Mouse (Mus musculus) testis, adult 10 weeks (tissue): ENCODE data around the gene Abtb1. TPM values are rescaled to one million over a fixed set of nuclear protein-coding genes. Genes with fewer than 3 reads are reported as not detected.

Experiments
- polyA plus RNA-seq: library from polyadenylated mRNA; stranded (reverse); fragments of 350-450 nt; fragmentation: Illumina TruSeq; extraction: RNeasy Lipid Tissue Mini Kit (QIAGEN cat#74804); gene quantifications from one replicate; pipeline ENCODE4 v1.2.3, GENCODE M21; 2014; ENCODE audit warnings: low read depth, low replicate concordance

Gene Abtb1
- 0.64 TPM for polyA plus RNA-seq

DNA sequence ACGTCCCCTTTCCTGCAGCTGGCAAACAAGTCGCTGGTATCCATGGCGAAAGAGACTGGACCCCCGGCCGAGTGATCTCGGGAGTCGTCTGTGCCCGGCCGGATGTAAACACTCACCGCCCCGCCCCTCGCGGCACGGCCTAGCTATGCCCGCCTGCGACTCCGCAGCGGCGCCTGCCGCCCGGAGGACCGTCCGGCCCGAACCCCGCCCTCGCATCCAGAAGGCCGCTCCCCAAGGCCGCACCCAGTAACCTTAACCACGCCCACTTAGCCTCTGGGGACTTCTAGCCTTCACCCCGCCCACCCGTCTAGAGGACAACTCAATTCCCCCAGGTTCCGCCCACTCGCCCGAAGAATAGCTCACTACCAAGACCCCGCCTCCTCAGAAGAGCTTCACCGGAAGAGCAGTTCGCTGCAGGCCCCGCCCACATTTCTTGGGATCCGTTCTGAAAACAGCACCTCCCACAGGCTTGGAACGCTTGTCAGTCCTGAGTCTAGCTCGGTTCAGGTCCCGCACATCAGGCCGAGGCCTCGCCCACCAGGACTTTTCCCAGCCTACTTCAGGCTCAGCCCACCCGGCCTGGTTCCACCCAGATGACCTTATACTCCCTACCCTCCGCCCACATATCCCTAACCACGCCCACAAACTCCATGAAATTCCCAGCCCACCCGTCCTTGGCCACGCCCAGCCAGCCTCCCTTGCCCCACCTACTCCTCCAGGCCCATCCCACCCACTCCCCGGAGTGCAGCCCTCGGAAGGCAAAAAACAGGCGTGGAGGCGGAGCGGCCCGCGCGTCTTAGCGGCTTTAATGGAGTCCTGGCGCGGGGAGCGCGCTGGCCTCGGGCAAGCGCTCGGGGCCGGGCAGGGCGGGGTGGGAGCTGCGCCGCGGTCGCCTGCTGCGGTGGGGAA is at the start of gene Abtb1:
Abtb1 (minus strand) TSS at position 204 of the 909 bp plus-strand sequence.

DNA sequence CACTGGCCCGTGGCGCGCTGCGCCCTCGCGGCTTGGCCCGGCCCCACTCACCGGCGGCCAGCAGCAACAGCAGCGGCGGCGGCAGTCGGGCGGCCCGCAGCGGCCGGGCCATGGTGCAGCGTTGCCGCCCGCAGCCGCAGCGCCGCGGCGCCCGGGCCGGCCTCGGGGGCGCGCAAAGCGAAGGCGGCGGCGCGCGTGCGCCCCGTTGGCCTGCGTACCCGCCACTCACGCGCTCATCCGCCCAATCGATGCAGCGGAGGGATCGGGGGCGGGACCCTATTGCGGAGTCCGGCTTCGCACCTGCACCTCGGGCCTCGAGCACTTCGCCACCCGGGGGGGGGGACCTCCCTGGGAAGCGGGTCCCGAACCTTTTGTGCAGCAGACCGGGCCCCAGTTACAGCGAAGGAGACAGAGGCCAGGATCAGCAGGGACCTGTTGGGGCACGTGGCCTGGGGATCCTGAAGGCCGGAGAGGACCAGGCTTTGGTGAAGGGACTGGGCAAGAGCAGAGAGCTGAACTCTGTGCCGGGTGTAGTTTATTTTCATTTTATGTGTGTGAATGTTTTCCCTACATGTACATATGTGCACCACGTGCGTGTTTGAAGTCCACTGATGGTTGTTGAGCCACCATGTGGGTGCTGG is 33.2 kb upstream of the Abtb1 start, which contains the start of gene Podxl2:
Podxl2 (minus strand) TSS at position 177 of the 641 bp plus-strand sequence.

Other genes starting within 250 kb of the Abtb1 start
- gene Kbtbd12, start 204.0 kb downstream of the Abtb1 start, polyA plus RNA-seq, result 4.2 TPM
- gene Mgll, start 117.6 kb downstream of the Abtb1 start, polyA plus RNA-seq, result 7.9 TPM
- 1.2 TPM for gene Podxl2, start 33.1 kb upstream of the Abtb1 start, polyA plus RNA-seq
- 1.7 TPM for gene Mcm2, start 56.8 kb upstream of the Abtb1 start, polyA plus RNA-seq
- 1.9 TPM for gene Tpra1, start 60.3 kb upstream of the Abtb1 start, polyA plus RNA-seq